7 mouse cellular contexts compared by ENCODE assay signal in genomic region chr8:61223283-61223682, GRCm38 (mm10). TPM values are rescaled to one million over a fixed set of nuclear protein-coding genes. Genes with fewer than 3 reads are reported as not detected.
A peak's percentile ranks its signal among the peaks of the same experiment; 100 is the strongest.
DNase-seq lines count a peak whose midpoint lies in the region; ATAC-seq and TF ChIP-seq lines count a peak whose summit lies in the region.

No protein-coding gene starts in this region.

- H3K9me3 ChIP-seq in embryonic facial prominence, embryonic 15.5 days (replicated peaks), result no peaks in the 10 kb centered on the region
- no peaks in the 10 kb centered on the region for H3K9me3 ChIP-seq in intestine, postnatal 0 days (ENCODE audit: control insufficient read depth)

- H3K36me3 ChIP-seq in embryonic facial prominence, embryonic 15.5 days, result no peaks in the 10 kb centered on the region
- 0 out of 2 replicates have a peak, but pooled peaks cover 4% of the 10 kb centered on the region for H3K36me3 ChIP-seq in intestine, postnatal 0 days (ENCODE audit: control insufficient read depth, insufficient read depth)

- H3K4me2 ChIP-seq in embryonic facial prominence, embryonic 15.5 days (replicated peaks), result peak overlapping the region; percentile 89
- H3K4me2 ChIP-seq in intestine, postnatal 0 days (replicated peaks; ENCODE audit: low read depth), result peak overlapping the region; percentile 92

- no peak for ATAC-seq in embryonic facial prominence, embryonic 15.5 days (ENCODE audit: insufficient number of reproducible peaks, low FRiP score, low TSS enrichment, low read depth)
- ATAC-seq in intestine, postnatal 0 days, result no peak
- ATAC-seq in monocyte, adult 5-6 weeks (replicated peaks; ENCODE audit: insufficient number of reproducible peaks, low FRiP score, low TSS enrichment, poor library complexity, severe bottlenecking), result no peak

- H3K9ac ChIP-seq in embryonic facial prominence, embryonic 15.5 days, result peak overlapping the region; percentile 62; the same call in 1 of the 2 replicates
- H3K9ac ChIP-seq in intestine, postnatal 0 days (ENCODE audit: low read depth, low read length), result 0 out of 2 replicates have a peak overlapping the region, but pooled peaks have one; percentile 83

- no peaks in the 10 kb centered on the region for H3K27me3 ChIP-seq in embryonic facial prominence, embryonic 15.5 days
- H3K27me3 ChIP-seq in intestine, postnatal 0 days (replicated peaks; ENCODE audit: control insufficient read depth, insufficient read depth, low read length), result no peaks in the 10 kb centered on the region

- WGBS in lung, adult 2 months, result 28% methylated on average over 5 of the region's 5 CpGs
- WGBS in embryonic facial prominence, embryonic 15.5 days, result 23% methylated on average over 5 of the region's 5 CpGs
- WGBS in intestine, postnatal 0 days, result 37% methylated on average over 5 of the region's 5 CpGs
- 54% methylated on average over 5 of the region's 5 CpGs for WGBS in olfactory bulb, adult 2 months

- no peak for TF ChIP-seq POLR2A in lung, adult 2 months (IDR thresholded peaks at IDR 0.05; ENCODE audit: borderline replicate concordance, extremely low read depth, low read depth, low read length)
- no peak for TF ChIP-seq POLR2A in olfactory bulb, adult 2 months (IDR thresholded peaks at IDR 0.05; ENCODE audit: insufficient read depth, low read depth, low read length)

- peak overlapping the region; percentile 86 for H3K27ac ChIP-seq in embryonic facial prominence, embryonic 15.5 days (replicated peaks)
- no peak overlapping the region for H3K27ac ChIP-seq in intestine, postnatal 0 days (ENCODE audit: low read depth, low read length)
- H3K27ac ChIP-seq in olfactory bulb, adult 2 months (ENCODE audit: insufficient read depth, low read depth, low read length), result no peak overlapping the region

- H3K4me1 ChIP-seq in lung, adult 2 months (ENCODE audit: control insufficient read depth, insufficient read depth, low read length), result peaks cover 3% of the 10 kb centered on the region; the same call in 1 of the 2 replicates
- H3K4me1 ChIP-seq in embryonic facial prominence, embryonic 15.5 days, result peaks cover 30% of the 10 kb centered on the region
- no peaks in the 10 kb centered on the region; the same call in none of the 2 replicates for H3K4me1 ChIP-seq in intestine, postnatal 0 days (replicated peaks; ENCODE audit: control insufficient read depth, insufficient read depth, low read length)
- H3K4me1 ChIP-seq in olfactory bulb, adult 2 months (ENCODE audit: control insufficient read depth, insufficient read depth, low read length), result peaks cover 9% of the 10 kb centered on the region

- TF ChIP-seq CTCF in lung, adult 2 months (IDR thresholded peaks at IDR 0.05; ENCODE audit: insufficient read depth, low read length), result no peak
- TF ChIP-seq CTCF in intestine, postnatal 0 days (IDR thresholded peaks at IDR 0.05; ENCODE audit: low read depth), result no peak
- TF ChIP-seq CTCF in olfactory bulb, adult 2 months (IDR thresholded peaks at IDR 0.05; ENCODE audit: insufficient read depth, low read depth, low read length), result no peak

- peak overlapping the region; percentile 83 for H3K4me3 ChIP-seq in lung, adult 2 months (replicated peaks; ENCODE audit: extremely low read depth, low read depth, low read length)
- peak overlapping the region; percentile 75 for H3K4me3 ChIP-seq in embryonic facial prominence, embryonic 15.5 days (replicated peaks)
- peak overlapping the region; percentile 86 for H3K4me3 ChIP-seq in intestine, postnatal 0 days (ENCODE audit: low read depth, low read length)
- peak overlapping the region; percentile 71 for H3K4me3 ChIP-seq in olfactory bulb, adult 2 months (ENCODE audit: insufficient read depth, low read depth, low read length)

- no peak for DNase-seq in lung, adult 2 months
- DNase-seq in lung, postnatal 25 days (ENCODE audit: low spot score), result no peak
- DNase-seq in ovary, postnatal 14 days (ENCODE audit: low spot score), result no peak

RNA-seq across cellular contexts. Expression of gene Sh3rf1, which starts 0.4 kb away (rescaled TPM):
- polyA plus RNA-seq in lung, adult 2 months (2012; rRNA removed), result 19.7 and 20.1 TPM in 2 replicates
- polyA plus RNA-seq in embryonic facial prominence, embryonic 15.5 days (2015; fragmentation: Nextera tagmentation; extraction: Ambion mirVana), result 12.2 and 13.0 TPM in 2 replicates
- 7.9 and 8.3 TPM in 2 replicates for polyA plus RNA-seq in intestine, postnatal 0 days (2015; fragmentation: Nextera tagmentation; extraction: Ambion mirVana)
- 73.8 TPM in 1 of 2 replicates, not detected in the other for polyA plus RNA-seq in olfactory bulb, adult 2 months (2012; ENCODE audit: insufficient read depth, insufficient read length, low replicate concordance, missing spikeins)
- total RNA-seq in monocyte, adult 5-6 weeks (2017), result 0.57 to 2.6 TPM (median 2.1 TPM) in 3 replicates
